Mouse (Mus musculus) heart, postnatal 4 days (tissue): ENCODE measurements around the gene Slc25a51. TPM values are rescaled to one million over a fixed set of nuclear protein-coding genes. Genes with fewer than 3 reads are reported as not detected.

Source experiments
- DNase-seq: peaks from one replicate; pipeline ENCODE4 v3.0.0; 2021
- total RNA-seq, 2 experiments: library from RNA; stranded (reverse); gene quantifications; 2 replicates each; pipeline ENCODE4 v1.2.3; 2021

Gene Slc25a51
- total RNA-seq, result 100 to 1,000 TPM; 120 to 124 TPM

- DNase-seq, result peak; percentile 85
Observed at GRCm38 (mm10) chr4:45408427-45409132, at the start of gene Slc25a51. Gene Slc25a51 (minus strand): TSS chr4:45408766.

DNA sequence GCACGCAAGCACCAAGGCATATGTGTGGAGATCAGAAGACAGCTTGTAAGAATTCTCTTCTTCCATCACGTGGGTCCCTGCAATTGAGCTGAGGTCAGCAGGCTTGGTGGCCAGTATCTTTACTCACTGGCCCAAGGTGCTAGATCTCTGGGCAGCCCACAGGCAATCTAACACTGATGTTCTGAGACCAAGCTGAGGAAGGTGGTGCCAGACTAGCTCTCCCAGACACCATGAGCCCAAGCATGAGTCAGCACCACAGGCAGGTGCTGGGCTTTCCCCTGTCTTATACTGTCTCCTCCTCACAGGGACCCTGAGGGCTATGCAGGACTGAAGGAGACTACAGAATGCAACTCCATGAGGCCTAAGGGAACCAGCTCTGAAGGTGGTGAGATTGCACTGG lies 49.0 kb upstream of the Slc25a51 start:
- no peak for DNase-seq

- no peak for DNase-seq
Observed at GRCm38 (mm10) chr4:45455001-45455400, 46.4 kb upstream of the Slc25a51 start.

- DNase-seq, result no peak
Observed at GRCm38 (mm10) chr4:45453271-45453851, 44.8 kb upstream of the Slc25a51 start.

DNA sequence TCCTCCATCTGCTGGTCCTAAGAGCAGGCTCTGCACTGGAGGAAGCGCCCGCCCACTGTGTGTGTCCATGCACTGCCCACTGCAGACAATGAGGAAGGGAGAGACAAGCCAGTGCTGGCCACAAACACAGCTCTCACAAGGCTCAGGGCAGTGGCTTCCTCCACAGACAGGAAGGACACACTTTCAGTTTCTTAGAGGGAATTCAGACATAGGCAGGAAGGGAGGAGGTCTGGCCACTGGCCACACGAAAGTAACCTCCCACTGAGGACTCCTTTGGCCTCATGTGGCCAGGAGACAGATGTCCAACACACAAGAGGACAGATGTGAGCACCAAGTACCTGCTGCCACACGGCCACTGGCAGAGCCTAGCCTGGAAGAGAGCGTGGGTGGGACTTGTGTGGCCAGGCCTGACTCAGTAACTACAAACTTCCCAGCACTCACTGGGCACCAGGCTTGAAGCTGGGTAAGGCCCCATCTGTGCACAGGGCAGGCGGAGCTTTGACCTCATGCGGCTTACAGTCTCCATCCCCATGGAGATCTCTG lies 44.1 kb upstream of the Slc25a51 start:
- DNase-seq, result peak; percentile 48

GRCm38 (mm10) chr4:45449012-45449411 lies 40.4 kb upstream of the Slc25a51 start:
- no peak for DNase-seq

DNA sequence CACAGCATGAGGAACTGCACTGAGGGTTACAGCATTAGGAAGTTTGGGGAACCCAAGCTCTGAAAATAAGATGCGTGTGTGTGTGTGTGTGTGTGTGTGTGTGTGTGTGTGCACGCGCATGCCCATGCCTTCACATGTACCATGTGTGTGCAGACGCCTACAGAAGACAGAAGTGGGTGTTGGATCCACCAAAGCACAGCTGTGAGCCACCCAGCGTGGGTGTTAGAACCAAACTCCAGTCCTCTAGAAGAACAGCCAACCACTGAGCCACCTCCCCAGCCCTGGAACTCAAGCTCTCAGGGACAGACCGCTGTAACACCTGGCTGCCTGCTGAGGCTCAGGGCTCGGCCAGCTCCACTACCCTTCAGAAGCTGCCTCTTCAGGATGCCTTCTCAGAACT lies 39.9 kb upstream of the Slc25a51 start:
- no peak for DNase-seq

GRCm38 (mm10) chr4:45447196-45447595 lies 38.6 kb upstream of the Slc25a51 start:
- DNase-seq, result no peak

- no peak for DNase-seq
Observed at GRCm38 (mm10) chr4:45445235-45445634, 36.7 kb upstream of the Slc25a51 start.

GRCm38 (mm10) chr4:45444813-45445212 lies 36.2 kb upstream of the Slc25a51 start:
- peak; percentile 45 for DNase-seq

- DNase-seq, result no peak
Observed at GRCm38 (mm10) chr4:45443652-45444051, 35.1 kb upstream of the Slc25a51 start.

GRCm38 (mm10) chr4:45442237-45442636 lies 33.7 kb upstream of the Slc25a51 start:
- DNase-seq, result no peak

DNA sequence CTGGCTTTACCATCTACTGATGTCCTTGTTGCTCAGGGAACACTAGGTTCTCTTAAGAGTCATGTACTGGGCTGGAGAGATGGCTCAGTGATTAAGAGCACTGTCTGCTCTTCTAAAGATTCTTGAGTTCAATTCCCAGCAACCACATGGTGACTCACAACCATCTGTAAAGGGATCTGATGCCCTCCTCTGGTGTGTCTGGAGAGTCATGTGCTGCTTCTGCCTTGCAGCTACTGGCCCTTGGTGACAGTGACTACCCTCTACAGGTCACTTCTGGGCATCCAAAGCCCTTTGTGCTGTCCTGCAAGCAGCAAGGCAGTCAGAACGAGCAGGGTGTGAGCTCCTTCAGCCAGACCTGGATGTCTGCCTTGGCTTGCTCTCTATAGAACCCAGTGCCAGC lies 33.2 kb upstream of the Slc25a51 start:
- no peak for DNase-seq

DNA sequence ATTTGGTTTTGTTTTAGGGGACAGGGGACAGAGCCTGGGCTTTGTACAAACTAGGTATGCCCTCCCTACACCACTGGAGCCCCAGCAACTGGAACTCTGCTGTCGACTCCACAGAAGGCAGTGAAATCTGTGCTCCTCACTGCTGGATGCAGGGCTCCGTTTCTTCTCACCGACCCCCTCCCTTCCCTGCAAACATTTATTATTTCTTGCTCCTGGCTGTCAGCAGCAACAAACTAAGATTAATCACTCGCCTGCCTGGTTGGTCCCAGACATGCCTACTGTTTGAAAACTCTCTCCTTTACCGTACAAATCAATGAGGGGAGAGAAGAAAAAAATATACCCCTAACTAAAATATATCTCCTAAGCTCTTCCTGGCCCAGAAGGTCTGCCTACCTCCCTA lies 30.7 kb upstream of the Slc25a51 start:
- DNase-seq, result no peak

GRCm38 (mm10) chr4:45437010-45437409 lies 28.4 kb upstream of the Slc25a51 start:
- DNase-seq, result no peak

DNA sequence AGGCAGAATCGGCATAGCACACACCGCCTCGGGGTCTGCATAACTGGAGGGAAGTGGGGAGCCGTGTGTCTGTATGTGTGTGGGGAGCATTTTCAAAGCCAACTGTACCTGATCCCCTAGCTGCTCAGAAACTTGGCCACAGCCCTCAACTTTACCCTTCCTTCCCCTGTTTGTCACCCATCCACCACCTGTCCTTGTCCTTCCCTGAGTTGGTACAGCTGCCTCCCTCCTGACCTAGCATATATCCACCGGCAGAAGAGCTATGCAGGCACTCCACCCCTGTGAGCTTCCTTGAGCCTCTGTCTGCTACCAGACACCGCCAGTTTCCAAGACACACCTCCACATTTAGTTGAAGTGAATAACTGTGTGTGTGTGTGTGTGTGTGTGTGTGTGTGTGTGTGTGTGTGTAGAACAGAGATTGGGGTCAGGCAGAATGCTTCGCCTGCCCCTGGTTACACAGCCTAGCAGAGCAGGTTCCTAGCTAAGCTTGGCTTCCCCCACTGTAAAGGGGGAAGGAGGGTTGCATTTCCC lies 27.9 kb upstream of the Slc25a51 start:
- no peak for DNase-seq

DNA sequence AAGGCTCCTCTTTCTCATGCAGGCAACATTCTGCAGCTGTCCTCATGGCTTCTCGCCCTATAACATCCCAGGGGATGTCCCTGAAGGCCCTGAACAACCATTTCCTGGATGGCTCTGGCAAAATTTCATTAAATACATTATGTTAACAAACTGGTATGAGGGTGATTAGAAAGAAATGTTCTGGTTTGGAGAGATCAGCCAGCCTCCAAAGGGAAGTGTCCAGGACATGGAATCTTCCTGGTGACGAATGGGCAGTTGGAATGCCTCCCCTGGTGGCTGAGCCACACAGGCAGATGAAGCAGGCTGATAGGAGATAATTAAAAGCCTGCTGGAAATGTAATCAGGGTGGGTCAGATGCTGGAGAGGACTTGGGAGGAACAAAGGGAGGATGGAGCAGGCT lies 27.3 kb upstream of the Slc25a51 start:
- peak; percentile 60 for DNase-seq

DNA sequence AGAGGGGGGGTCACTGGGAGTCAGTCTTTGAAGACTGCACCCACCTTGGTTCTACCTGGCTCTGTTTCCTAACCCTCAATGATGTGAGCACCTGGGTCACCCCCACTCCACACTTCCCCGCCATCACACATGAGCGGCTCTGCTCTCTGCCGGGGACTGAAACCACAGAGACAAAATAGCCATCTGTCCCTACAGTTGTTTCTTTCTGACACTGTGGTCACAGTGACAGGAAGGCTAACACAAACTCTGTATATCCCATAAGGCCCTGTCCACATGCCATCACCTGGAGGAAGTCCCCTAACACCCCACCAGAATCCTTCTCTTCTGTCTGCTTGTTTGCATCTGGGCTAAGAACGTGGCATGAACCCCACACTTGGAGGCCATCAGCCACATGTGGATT lies 26.1 kb upstream of the Slc25a51 start:
- DNase-seq, result no peak

DNA sequence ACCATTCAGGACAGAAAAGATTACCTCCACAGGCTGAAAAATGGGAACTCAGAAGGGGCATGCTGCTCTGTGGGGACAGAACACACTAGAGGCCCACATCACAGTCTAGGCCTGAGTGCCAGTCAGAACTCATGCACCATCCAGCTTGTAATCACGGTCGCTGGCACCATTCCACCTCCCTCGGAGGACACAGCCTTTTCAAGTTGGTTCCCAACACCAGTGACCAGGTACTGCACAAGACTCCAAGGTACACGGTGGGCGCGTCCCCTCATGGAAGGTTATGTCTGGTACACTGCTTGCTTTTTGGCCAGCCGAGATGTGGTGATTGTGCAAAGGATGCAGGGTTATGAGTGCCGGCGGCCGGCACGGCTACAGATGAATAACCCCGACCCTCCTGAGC lies 25.5 kb upstream of the Slc25a51 start:
- DNase-seq, result peak; percentile 55

DNA sequence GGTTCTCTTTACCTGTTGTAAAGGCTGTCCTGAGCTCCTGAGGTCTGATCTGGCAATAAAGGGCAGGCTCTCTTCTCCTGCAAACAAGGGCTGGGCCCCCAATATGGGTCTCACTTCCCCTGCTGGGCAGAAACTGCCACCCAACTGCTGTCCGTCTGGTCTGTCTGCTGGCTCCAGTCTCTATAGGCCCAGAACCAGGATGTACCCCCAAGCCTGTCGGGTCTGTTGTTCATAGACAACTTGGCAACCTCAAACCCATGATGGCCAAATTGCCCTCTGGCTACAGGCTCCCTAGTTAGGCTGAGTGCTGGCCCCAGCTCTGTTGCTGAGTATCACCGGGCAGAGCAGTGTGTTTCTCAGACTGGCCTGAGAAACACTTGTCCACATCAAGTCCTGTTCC lies 23.2 kb upstream of the Slc25a51 start:
- no peak for DNase-seq

DNA sequence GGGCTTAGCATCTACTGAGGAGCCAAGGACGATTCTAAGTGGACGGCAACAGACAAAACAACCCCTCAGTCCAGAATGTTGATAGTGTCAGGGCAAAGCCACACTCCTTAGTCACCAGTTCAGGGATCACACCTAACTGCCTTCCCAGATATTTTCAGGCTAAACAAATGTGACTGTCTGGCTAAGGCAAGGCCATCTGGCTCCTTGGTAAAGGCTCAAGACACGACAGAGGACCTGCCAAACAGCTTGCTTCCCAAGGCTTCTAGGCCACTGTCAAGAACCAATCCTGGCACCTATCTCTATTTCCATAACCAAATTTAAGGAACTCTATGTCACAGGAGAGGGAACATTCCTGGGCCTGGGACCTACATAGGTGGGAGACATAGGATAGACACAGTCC lies 22.8 kb upstream of the Slc25a51 start:
- no peak for DNase-seq

- no peak for DNase-seq
Observed at GRCm38 (mm10) chr4:45429451-45429850, 20.9 kb upstream of the Slc25a51 start.

- peak; percentile 38 for DNase-seq
Observed at GRCm38 (mm10) chr4:45426724-45427457, 18.3 kb upstream of the Slc25a51 start.
